Mouse (Mus musculus): ENCODE measurements at regions not wholly inside any gene's neighbourhood (a gene's known extent, or its start where the extent isn't known, plus 50 kb on each side); places are given as distances from the start of the nearest gene placed in this dataset.
A peak's percentile ranks its signal among the peaks of the same experiment; 100 is the strongest.

- H3K36me3 ChIP-seq = no peaks in the 10 kb centered on the region
- H3K9me3 ChIP-seq = no peaks in the 10 kb centered on the region
- H3K27ac ChIP-seq (replicated peaks) = no peak overlapping the region
- 43% methylated on average over 7 of the region's 7 CpGs for WGBS
- H3K27me3 ChIP-seq = no peaks in the 10 kb centered on the region
- no peak overlapping the region for H3K4me3 ChIP-seq
- no peaks in the 10 kb centered on the region for H3K4me1 ChIP-seq (replicated peaks)
- no peak overlapping the region for H3K9ac ChIP-seq
- no peak overlapping the region for H3K4me2 ChIP-seq
- no peak for ATAC-seq (ENCODE audit: low read depth)
Observed at GRCm38 (mm10) chr3:132006191-132006590, 78.9 kb upstream of the Dkk2 start.

- H3K4me1 ChIP-seq (replicated peaks) = no peaks in the 10 kb centered on the region
- H3K36me3 ChIP-seq = no peaks in the 10 kb centered on the region
- no peak overlapping the region for H3K4me2 ChIP-seq
- H3K27me3 ChIP-seq = no peaks in the 10 kb centered on the region
- WGBS = 31% methylated on average over 11 of the region's 11 CpGs
- ATAC-seq (ENCODE audit: low read depth) = no peak
- H3K27ac ChIP-seq (replicated peaks) = no peak overlapping the region
- H3K4me3 ChIP-seq = no peak overlapping the region
- no peaks in the 10 kb centered on the region for H3K9me3 ChIP-seq
- H3K9ac ChIP-seq = no peak overlapping the region
Observed at GRCm38 (mm10) chr3:132006912-132007311, 78.2 kb upstream of the Dkk2 start.

DNA sequence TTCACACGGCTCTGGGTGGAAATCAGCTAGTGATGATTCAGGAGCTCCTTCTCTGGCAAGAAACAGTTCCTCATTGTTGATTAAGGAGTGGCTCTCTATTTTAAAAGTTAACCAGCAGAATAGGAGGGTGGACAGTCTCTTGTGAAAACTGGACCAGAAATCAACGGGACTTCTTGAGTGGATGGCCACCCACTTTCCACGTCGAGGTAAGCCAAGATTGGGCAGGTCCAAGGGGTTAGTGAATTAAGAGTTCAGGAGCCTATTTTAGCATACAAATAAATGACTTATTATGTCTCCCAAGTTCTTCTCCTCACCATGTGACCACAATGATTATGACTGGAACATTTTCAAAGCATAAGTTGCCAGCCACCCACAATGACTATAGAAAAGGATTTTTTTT lies 77.7 kb upstream of the Dkk2 start:
- H3K4me3 ChIP-seq = no peak overlapping the region
- no peaks in the 10 kb centered on the region for H3K9me3 ChIP-seq
- H3K27me3 ChIP-seq = no peaks in the 10 kb centered on the region
- H3K4me2 ChIP-seq = no peak overlapping the region
- no peak overlapping the region for H3K27ac ChIP-seq (replicated peaks)
- WGBS = 65% methylated on average over 4 of the region's 4 CpGs
- no peaks in the 10 kb centered on the region for H3K4me1 ChIP-seq (replicated peaks)
- no peak overlapping the region for H3K9ac ChIP-seq
- ATAC-seq (ENCODE audit: low read depth) = no peak
- H3K36me3 ChIP-seq = no peaks in the 10 kb centered on the region

DNA sequence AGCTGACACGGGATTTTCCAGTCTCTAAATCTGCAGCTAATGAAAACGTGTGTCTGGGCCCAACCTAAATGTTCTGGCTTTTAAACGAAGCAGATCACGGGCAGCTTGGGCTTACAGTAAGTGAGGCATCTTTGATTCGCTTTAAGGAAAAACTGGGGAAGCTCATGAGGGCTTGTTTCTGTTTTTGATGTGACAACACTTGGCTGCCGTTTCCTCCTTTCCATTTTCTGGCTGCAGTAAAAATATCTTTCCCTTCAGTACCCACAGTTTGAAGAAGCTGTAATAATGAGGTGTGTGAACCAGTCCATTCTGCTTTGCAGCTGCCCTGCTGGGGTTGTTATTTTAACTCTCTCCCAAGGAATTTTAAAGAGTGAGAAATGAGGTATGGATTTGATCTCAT lies 69.9 kb upstream of the Dkk2 start:
- Histone ChIP-seq H3K4me1 (replicated peaks) (peaks cover 25% of the 10 kb centered on the region), H3K36me3 (no peaks in the 10 kb centered on the region), H3K27me3 (no peaks in the 10 kb centered on the region), H3K9me3 (no peaks in the 10 kb centered on the region), H3K9ac (no peak overlapping the region), H3K27ac (replicated peaks) (no peak overlapping the region), H3K4me3 (no peak overlapping the region), H3K4me2 (no peak overlapping the region)
- no peak for ATAC-seq (ENCODE audit: low read depth)
- WGBS = 26% methylated on average over 6 of the region's 6 CpGs

GRCm38 (mm10) chr3:132017485-132018261 lies 67.4 kb upstream of the Dkk2 start:
- no peaks in the 10 kb centered on the region for H3K9me3 ChIP-seq
- H3K27me3 ChIP-seq = no peaks in the 10 kb centered on the region
- 19% methylated on average over 15 of the region's 15 CpGs for WGBS
- no peak overlapping the region for H3K4me3 ChIP-seq
- ATAC-seq (ENCODE audit: low read depth) = 0 out of 2 replicates have a peak, but pooled peaks have one; percentile 52
- H3K36me3 ChIP-seq = no peaks in the 10 kb centered on the region
- H3K4me2 ChIP-seq = peak overlapping the region; percentile 32
- H3K4me1 ChIP-seq (replicated peaks) = peaks cover 25% of the 10 kb centered on the region
- H3K9ac ChIP-seq = peak overlapping the region; percentile 31; the same call in 1 of the 2 replicates
- H3K27ac ChIP-seq (replicated peaks) = no peak overlapping the region

GRCm38 (mm10) chr3:132018505-132018904 lies 66.6 kb upstream of the Dkk2 start:
- Histone ChIP-seq H3K4me1 (replicated peaks) (peaks cover 25% of the 10 kb centered on the region), H3K27me3 (no peaks in the 10 kb centered on the region), H3K9me3 (no peaks in the 10 kb centered on the region), H3K4me2 (no peak overlapping the region), H3K9ac (no peak overlapping the region), H3K4me3 (no peak overlapping the region), H3K27ac (replicated peaks) (no peak overlapping the region), H3K36me3 (no peaks in the 10 kb centered on the region)
- 27% methylated on average over 2 of the region's 2 CpGs for WGBS
- peak; percentile 41; the same call in 1 of the 2 replicates for ATAC-seq (ENCODE audit: low read depth)

DNA sequence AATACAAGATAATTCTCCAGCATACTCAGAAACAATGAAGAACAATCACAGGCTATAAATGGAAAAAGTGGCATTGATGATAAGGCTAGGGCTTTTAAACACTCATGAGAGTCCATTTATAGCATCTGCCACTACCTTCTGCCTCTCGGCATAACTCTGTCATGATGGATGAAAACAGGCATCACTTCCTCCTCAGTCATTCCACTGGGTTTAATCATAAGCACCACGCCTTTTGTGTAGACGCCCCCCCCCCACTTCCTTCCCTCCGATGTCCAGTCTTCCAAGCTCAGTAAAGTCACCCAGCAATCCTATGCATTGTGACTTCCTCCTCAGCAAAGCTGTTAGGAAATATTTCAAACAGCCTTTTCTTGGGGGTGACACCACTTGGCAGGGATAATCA lies 63.1 kb upstream of the Dkk2 start:
- Histone ChIP-seq H3K27me3 (no peaks in the 10 kb centered on the region), H3K9ac (no peak overlapping the region), H3K9me3 (no peaks in the 10 kb centered on the region), H3K4me2 (no peak overlapping the region), H3K36me3 (no peaks in the 10 kb centered on the region), H3K27ac (replicated peaks) (no peak overlapping the region), H3K4me3 (no peak overlapping the region), H3K4me1 (replicated peaks) (peaks cover 15% of the 10 kb centered on the region)
- ATAC-seq (ENCODE audit: low read depth) = no peak
- 71% methylated on average over 4 of the region's 4 CpGs for WGBS

DNA sequence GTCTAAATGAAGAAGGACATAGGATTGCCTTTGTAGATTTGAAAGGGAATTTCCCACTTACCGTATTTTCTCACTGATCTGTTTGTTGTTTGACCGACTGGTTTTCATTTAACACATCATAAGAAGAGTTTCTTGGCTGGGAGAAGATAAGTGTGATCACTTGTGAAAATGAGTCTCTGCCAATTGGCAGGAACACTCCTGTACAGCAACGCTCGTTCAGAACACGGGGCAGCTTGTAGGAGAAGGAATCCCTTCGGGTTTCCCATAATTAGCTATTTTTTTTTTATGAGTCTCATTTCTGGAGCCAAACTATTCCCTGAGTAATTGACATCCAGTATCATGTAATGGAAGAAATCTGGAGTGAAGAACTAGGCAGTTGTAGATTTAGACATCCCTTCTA lies 61.8 kb upstream of the Dkk2 start:
- no peak for ATAC-seq (ENCODE audit: low read depth)
- no peak overlapping the region for H3K27ac ChIP-seq (replicated peaks)

GRCm38 (mm10) chr3:132029112-132029511 lies 56.0 kb upstream of the Dkk2 start:
- Histone ChIP-seq H3K4me1 (replicated peaks) (0 out of 2 replicates have a peak, but pooled peaks cover 4% of the 10 kb centered on the region), H3K9me3 (no peaks in the 10 kb centered on the region), H3K27me3 (no peaks in the 10 kb centered on the region), H3K27ac (replicated peaks) (no peak overlapping the region), H3K36me3 (no peaks in the 10 kb centered on the region), H3K9ac (no peak overlapping the region), H3K4me3 (no peak overlapping the region), H3K4me2 (no peak overlapping the region)
- ATAC-seq (ENCODE audit: low read depth) = no peak
- WGBS = 86% methylated on average over 3 of the region's 3 CpGs

More for the DNA sequence above, 61.8 kb upstream of the Dkk2 start:
- 86% methylated on average over 6 of the region's 6 CpGs for WGBS
- Histone ChIP-seq H3K27me3 (no peaks in the 10 kb centered on the region), H3K4me1 (replicated peaks) (peaks cover 6% of the 10 kb centered on the region; the same call in 1 of the 2 replicates), H3K36me3 (no peaks in the 10 kb centered on the region), H3K9ac (no peak overlapping the region), H3K9me3 (no peaks in the 10 kb centered on the region), H3K4me2 (no peak overlapping the region), H3K4me3 (no peak overlapping the region)

DNA sequence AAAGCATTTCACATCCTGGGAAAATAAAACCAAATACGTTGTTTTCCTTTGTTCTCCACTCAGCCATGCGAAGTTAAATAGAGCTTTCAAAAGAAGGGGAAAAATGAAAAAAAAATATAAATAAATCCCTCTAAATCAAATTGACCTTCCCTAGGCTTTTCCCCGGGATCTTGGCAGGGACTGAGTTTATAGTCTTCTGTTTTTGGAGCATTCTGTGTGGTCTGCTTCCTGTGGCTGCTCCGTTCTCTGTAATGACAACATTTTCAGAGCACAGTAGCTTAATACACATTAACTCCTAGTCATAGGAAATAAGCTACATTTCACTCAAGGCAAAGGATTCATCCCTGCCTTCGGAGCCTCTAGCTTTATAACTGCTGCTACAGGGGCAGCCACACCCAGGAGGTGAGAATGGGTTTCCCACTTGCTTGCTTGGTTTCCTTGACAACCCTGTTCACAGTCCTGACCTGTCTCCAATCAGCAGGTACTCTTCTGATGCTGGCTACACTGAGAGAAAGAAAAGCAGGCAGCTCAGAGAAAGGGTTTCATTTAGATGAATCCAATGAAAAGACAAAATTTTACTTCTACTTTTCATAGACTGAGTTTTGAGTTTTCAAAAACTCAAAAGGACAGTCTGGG lies 51.9 kb upstream of the Dkk2 start:
- Histone ChIP-seq H3K4me3 (no peak overlapping the region), H3K4me1 (replicated peaks) (peaks cover 4% of the 10 kb centered on the region; the same call in 1 of the 2 replicates), H3K27me3 (no peaks in the 10 kb centered on the region), H3K36me3 (no peaks in the 10 kb centered on the region), H3K9ac (no peak overlapping the region), H3K9me3 (no peaks in the 10 kb centered on the region), H3K27ac (replicated peaks) (0 out of 2 replicates have a peak overlapping the region, but pooled peaks have one; percentile 3), H3K4me2 (no peak overlapping the region)
- WGBS = 48% methylated on average over 5 of the region's 5 CpGs
- ATAC-seq (ENCODE audit: low read depth) = no peak; the same call in 1 of the 2 replicates

DNA sequence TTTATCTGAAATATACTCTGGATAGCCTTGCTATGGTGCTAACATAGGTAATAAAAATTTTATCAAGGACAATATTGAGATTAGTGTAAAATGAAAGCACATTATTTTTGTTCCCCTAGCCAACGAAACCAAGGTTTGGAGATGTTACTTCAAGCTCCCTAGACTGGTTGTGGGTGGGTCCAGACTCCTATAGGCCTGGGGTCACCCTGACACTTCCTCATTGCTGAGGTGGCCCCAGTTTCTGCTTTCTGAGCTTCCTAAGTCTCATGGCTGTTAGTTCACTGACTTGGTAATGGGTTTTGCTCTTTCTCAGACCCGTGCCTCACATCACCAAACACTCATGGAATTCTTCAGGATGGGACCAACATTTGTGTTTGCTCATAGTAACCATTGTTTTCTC lies 49.9 kb upstream of the Dkk2 start:
- Histone ChIP-seq H3K27me3 (no peaks in the 10 kb centered on the region), H3K4me1 (replicated peaks) (peaks cover 4% of the 10 kb centered on the region; the same call in 1 of the 2 replicates), H3K27ac (replicated peaks) (no peak overlapping the region), H3K9me3 (no peaks in the 10 kb centered on the region), H3K4me3 (no peak overlapping the region), H3K4me2 (no peak overlapping the region), H3K9ac (no peak overlapping the region), H3K36me3 (no peaks in the 10 kb centered on the region)
- ATAC-seq (ENCODE audit: low read depth) = no peak
- WGBS = 79% methylated on average over 2 of the region's 2 CpGs
